Mouse (Mus musculus) lung, embryonic 16.5 days (tissue): ENCODE measurements around the gene 4933427D14Rik. TPM values are rescaled to one million over a fixed set of nuclear protein-coding genes. Genes with fewer than 3 reads are reported as not detected.

Experiments used
- ATAC-seq: fragments of 200-750 bp; cut with Nextera tagmentation; 2 replicates; pipeline ENCODE4 v1.8.0; 2017; ENCODE audit warnings: low read depth, mild to moderate bottlenecking, moderate library complexity
- H3K27ac ChIP-seq: fragments of 300-500 bp; sonication (generic); 2 replicates; pipeline ENCODE4 v1.5.1; 2014; ENCODE audit warnings: mild to moderate bottlenecking, control low read depth, low read length
- H3K27me3 ChIP-seq: fragments of 300-500 bp; sonication (generic); 2 replicates; pipeline ENCODE4 v1.6.1; 2014; ENCODE audit warnings: low read depth, low read length, mixed read lengths; ENCODE audit not compliant: control insufficient read depth, insufficient read depth
- H3K36me3 ChIP-seq: fragments of 300-500 bp; sonication (generic); 2 replicates; pipeline ENCODE4 v1.6.1; 2014; ENCODE audit warnings: low read length; ENCODE audit not compliant: control insufficient read depth, insufficient read depth
- H3K4me1 ChIP-seq: fragments of 300-500 bp; sonication (generic); replicated peaks from 2 replicates; pipeline ENCODE4 v1.6.1; 2014; ENCODE audit warnings: low read length, mixed read lengths; ENCODE audit not compliant: control insufficient read depth, insufficient read depth
- H3K4me2 ChIP-seq: fragments of 300-500 bp; sonication (generic); 2 replicates; pipeline ENCODE4 v1.6.1; 2014; ENCODE audit warnings: low read depth, low read length, control low read depth
- H3K4me3 ChIP-seq: fragments of 300-500 bp; sonication (generic); 2 replicates; pipeline ENCODE4 v1.5.1; 2014; ENCODE audit warnings: mild to moderate bottlenecking, low read length, control low read depth
- H3K9ac ChIP-seq: fragments of 300-500 bp; sonication (generic); 2 replicates; pipeline ENCODE4 v1.6.1; 2014; ENCODE audit warnings: low read length, control low read depth
- H3K9me3 ChIP-seq: fragments of 300-500 bp; sonication (generic); 2 replicates; pipeline ENCODE4 v1.6.1; 2016; ENCODE audit warnings: low read length; ENCODE audit not compliant: control insufficient read depth
- WGBS: fragments of 180-500 bp; shearing (Covaris S2); extraction: QIAGEN DNeasy Blood & Tissue Kit; methylation state at CpG from one replicate; pipeline ENCODE4 v1.1.7; 2014; 5-methylcytosine and 5-hydroxymethylcytosine counted together
- polyA plus RNA-seq: library from polyadenylated mRNA; unstranded; fragments of >200 nt; fragmentation: Nextera tagmentation; extraction: Ambion mirVana; gene quantifications from 2 replicates; pipeline ENCODE4 v1.2.1, GENCODE M21; 2015

Gene 4933427D14Rik
- polyA plus RNA-seq, 1 experiment from 2014 or later: 16.1 TPM

- Histone ChIP-seq H3K9ac (no peak overlapping the region), H3K27me3 (no peaks in the 10 kb centered on the region), H3K9me3 (no peaks in the 10 kb centered on the region), H3K4me1 (no peaks in the 10 kb centered on the region), H3K27ac (no peak overlapping the region), H3K36me3 (no peaks in the 10 kb centered on the region), H3K4me2 (no peak overlapping the region), H3K4me3 (no peak overlapping the region)
- no peak for ATAC-seq
- 74% methylated on average over 6 of the region's 6 CpGs for WGBS
Observed at GRCm38 (mm10) chr11:72226901-72227300, 19.6 kb upstream of the 4933427D14Rik start.

- Histone ChIP-seq H3K4me3 (no peak overlapping the region), H3K36me3 (no peaks in the 10 kb centered on the region), H3K9me3 (no peaks in the 10 kb centered on the region)
Observed at GRCm38 (mm10) chr11:72226020-72226791, 18.9 kb upstream of the 4933427D14Rik start.

GRCm38 (mm10) chr11:72224865-72225264 is 17.6 kb upstream of the 4933427D14Rik start:
- no peaks in the 10 kb centered on the region for H3K9me3 ChIP-seq
- 6% methylated on average over 5 of the region's 5 CpGs for WGBS
- no peak overlapping the region for H3K4me3 ChIP-seq
- H3K36me3 ChIP-seq: no peaks in the 10 kb centered on the region
- no peak overlapping the region for H3K4me2 ChIP-seq
- H3K9ac ChIP-seq: no peak overlapping the region
- H3K27me3 ChIP-seq: no peaks in the 10 kb centered on the region
- no peaks in the 10 kb centered on the region for H3K4me1 ChIP-seq
- no peak overlapping the region for H3K27ac ChIP-seq
- ATAC-seq: peak; percentile 63; the same call in 1 of the 2 replicates

More at GRCm38 (mm10) chr11:72226020-72226791, 18.9 kb upstream of the 4933427D14Rik start:
- Histone ChIP-seq H3K27ac (no peak overlapping the region), H3K9ac (no peak overlapping the region), H3K4me1 (no peaks in the 10 kb centered on the region), H3K4me2 (no peak overlapping the region), H3K27me3 (no peaks in the 10 kb centered on the region)
- ATAC-seq: no peak
- WGBS: 68% methylated on average over 10 of the region's 10 CpGs

DNA sequence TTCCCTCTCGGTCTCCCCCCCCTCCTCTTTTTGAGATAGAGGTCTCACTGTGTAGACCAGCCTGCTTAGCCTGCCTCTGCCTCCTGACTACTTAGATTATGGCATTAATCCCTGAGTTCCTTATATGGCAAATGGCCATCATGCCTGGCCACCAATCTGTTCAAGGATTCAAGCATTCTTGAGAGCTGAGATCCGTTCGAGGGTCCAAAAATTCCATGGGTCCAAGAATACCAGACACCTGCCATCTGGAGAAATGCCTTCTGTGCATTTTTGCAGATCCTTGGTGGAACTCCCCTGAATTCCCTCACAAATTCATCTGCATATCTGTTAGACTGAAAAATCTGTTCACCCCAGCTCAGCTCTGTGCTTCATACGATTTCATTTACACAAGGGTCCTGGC is 16.2 kb upstream of the 4933427D14Rik start:
- ATAC-seq: no peak
- no peaks in the 10 kb centered on the region for H3K9me3 ChIP-seq
- H3K27ac ChIP-seq: no peak overlapping the region
- H3K27me3 ChIP-seq: no peaks in the 10 kb centered on the region
- no peaks in the 10 kb centered on the region for H3K36me3 ChIP-seq
- H3K4me3 ChIP-seq: no peak overlapping the region
- H3K4me1 ChIP-seq: no peaks in the 10 kb centered on the region
- no peak overlapping the region for H3K4me2 ChIP-seq
- WGBS: 66% methylated on average over 4 of the region's 4 CpGs
- no peak overlapping the region for H3K9ac ChIP-seq

DNA sequence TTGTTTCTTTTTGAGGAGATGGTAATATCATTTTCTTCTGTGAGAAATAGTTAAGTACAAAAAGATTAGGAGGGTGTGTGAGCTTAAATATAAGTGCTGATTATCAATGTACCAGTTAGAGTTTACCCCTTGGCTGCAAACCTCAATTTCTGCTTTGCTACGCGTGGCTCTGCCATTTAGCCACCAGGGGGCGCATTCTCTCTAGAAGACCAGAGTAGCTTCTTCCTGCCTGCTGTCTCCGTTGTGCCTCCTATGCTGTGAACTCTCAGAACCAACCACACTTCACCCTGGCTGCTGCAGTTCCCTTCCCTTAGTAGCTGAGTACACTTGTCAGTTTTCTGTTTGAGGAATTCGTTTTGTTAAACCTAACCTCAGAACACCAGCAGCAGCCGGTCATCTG is 14.0 kb upstream of the 4933427D14Rik start:
- Histone ChIP-seq H3K4me1 (peaks cover 5% of the 10 kb centered on the region; the same call in 1 of the 2 replicates), H3K27ac (no peak overlapping the region), H3K36me3 (no peaks in the 10 kb centered on the region), H3K4me3 (no peak overlapping the region), H3K4me2 (no peak overlapping the region), H3K9me3 (no peaks in the 10 kb centered on the region), H3K9ac (no peak overlapping the region), H3K27me3 (no peaks in the 10 kb centered on the region)
- 0 out of 2 replicates have a peak, but pooled peaks have one; percentile 38 for ATAC-seq
- 13% methylated on average over 6 of the region's 6 CpGs for WGBS

DNA sequence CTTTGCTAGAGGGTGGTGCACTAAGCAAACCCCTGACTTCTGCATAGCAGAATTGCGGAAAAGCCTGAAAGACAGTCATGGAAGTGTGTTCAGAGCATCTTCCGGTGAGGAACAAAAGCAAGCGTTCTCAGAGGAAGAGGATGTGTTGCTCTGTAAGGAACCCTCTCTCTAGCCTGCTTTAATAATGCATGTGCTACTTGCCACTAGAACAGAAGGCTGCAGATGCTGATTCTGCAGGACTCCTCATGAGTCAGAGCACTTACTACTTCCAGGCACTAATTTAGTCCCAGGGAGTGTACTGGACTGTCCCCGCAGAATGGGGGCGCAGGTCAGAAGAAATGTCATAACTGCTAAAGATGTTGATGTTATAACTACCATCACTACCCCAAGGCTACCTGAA is 9.9 kb upstream of the 4933427D14Rik start:
- Histone ChIP-seq H3K9ac (no peak overlapping the region), H3K4me1 (peaks cover 15% of the 10 kb centered on the region; the same call in 1 of the 2 replicates), H3K27ac (no peak overlapping the region), H3K9me3 (no peaks in the 10 kb centered on the region), H3K36me3 (no peaks in the 10 kb centered on the region), H3K4me2 (no peak overlapping the region), H3K4me3 (no peak overlapping the region), H3K27me3 (no peaks in the 10 kb centered on the region)
- no peak for ATAC-seq
- WGBS: 69% methylated on average over 5 of the region's 5 CpGs

- WGBS: under 1% methylated on average over 29 of the region's 29 CpGs
- peak; percentile 75 for ATAC-seq
- Histone ChIP-seq H3K4me1 (peaks cover 15% of the 10 kb centered on the region; the same call in 1 of the 2 replicates), H3K4me2 (peak within 1 kb of the TSS; percentile 97), H3K36me3 (peaks cover 11% of the 10 kb centered on the region), H3K4me3 (peak within 1 kb of the TSS; percentile 88), H3K9me3 (no peaks in the 10 kb centered on the region), H3K27me3 (no peaks in the 10 kb centered on the region), H3K27ac (peak within 1 kb of the TSS; percentile 67), H3K9ac (peak within 1 kb of the TSS; percentile 75)
Observed at GRCm38 (mm10) chr11:72215410-72215797, 8.1 kb upstream of the 4933427D14Rik start, which contains the start of gene Med31. TSS of gene Med31 (minus strand) at chr11:72215592.

- WGBS: under 1% methylated on average over 51 of the region's 51 CpGs
Observed at GRCm38 (mm10) chr11:72214591-72215409, 7.5 kb upstream of the 4933427D14Rik start.

GRCm38 (mm10) chr11:72207834-72208377 is 647 bp upstream of the 4933427D14Rik start:
- peak overlapping the region; percentile 63 for H3K4me2 ChIP-seq
- H3K4me3 ChIP-seq: peak overlapping the region; percentile 94
- no peak for ATAC-seq
- WGBS: 7% methylated on average over 17 of the region's 17 CpGs
- peak overlapping the region; percentile 78; the same call in 1 of the 2 replicates for H3K27ac ChIP-seq
- peak overlapping the region; percentile 88 for H3K9ac ChIP-seq
- no peaks in the 10 kb centered on the region for H3K9me3 ChIP-seq
- H3K4me1 ChIP-seq: peaks cover 15% of the 10 kb centered on the region
- H3K27me3 ChIP-seq: no peaks in the 10 kb centered on the region
- peaks cover 12% of the 10 kb centered on the region for H3K36me3 ChIP-seq

More at GRCm38 (mm10) chr11:72214591-72215409, 7.5 kb upstream of the 4933427D14Rik start:
- H3K4me2 ChIP-seq: peak overlapping the region; percentile 97
- peak overlapping the region; percentile 67 for H3K27ac ChIP-seq
- no peaks in the 10 kb centered on the region for H3K9me3 ChIP-seq
- peak overlapping the region; percentile 88 for H3K4me3 ChIP-seq
- H3K9ac ChIP-seq: peak overlapping the region; percentile 75
- no peaks in the 10 kb centered on the region for H3K27me3 ChIP-seq
- H3K4me1 ChIP-seq: peaks cover 15% of the 10 kb centered on the region; the same call in 1 of the 2 replicates
- peaks cover 12% of the 10 kb centered on the region for H3K36me3 ChIP-seq
- ATAC-seq: peak; percentile 98
